Mouse (Mus musculus) gastrocnemius, postnatal 36 days (tissue): ENCODE measurements around the gene Blnk. TPM values are rescaled to one million over a fixed set of nuclear protein-coding genes. Genes with fewer than 3 reads are reported as not detected.
A peak's percentile ranks its signal among the peaks of the same experiment; 100 is the strongest.

Experiments used
- DNase-seq, 2 experiments: peaks; one replicate each; pipeline ENCODE4 v3.0.0; 2022
- intact Hi-C: fragments of 180-260 bp; cut with DNase I; formaldehyde crosslinking; loops from one replicate; pipeline ENCODE4 v1.15.1; 2025
- total RNA-seq, 2 experiments: library from RNA; stranded (reverse); gene quantifications; 2 replicates each; pipeline ENCODE4 v1.2.3; 2021

Gene Blnk
- total RNA-seq, 2 experiments from 2014 or later: 1.4 to 1.5 TPM

DNA sequence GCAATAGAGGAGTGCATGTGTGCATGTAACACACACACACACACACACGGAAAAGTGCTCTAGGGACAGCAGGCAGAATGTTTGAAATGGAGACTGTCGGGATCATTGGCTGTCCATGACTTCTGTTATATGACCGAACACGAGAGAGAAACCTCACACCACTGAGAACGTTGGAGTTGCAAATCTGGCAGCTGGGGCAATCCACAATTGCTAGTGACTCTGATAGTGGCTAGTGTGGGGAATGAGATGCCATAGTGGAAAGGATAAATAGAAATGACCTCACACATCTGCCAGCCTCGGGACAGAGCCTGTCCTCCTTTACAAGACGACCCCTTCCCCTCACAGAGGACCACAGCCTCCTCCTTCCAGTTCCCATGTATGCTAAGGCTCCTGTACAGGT is 23.6 kb downstream of the Blnk start:
- no peak for DNase-seq
- intact Hi-C loops: no loop called here

GRCm38 (mm10) chr19:40970301-40970700 is 24.0 kb downstream of the Blnk start:
- intact Hi-C loops: no loop called here
- no peak for DNase-seq

DNA sequence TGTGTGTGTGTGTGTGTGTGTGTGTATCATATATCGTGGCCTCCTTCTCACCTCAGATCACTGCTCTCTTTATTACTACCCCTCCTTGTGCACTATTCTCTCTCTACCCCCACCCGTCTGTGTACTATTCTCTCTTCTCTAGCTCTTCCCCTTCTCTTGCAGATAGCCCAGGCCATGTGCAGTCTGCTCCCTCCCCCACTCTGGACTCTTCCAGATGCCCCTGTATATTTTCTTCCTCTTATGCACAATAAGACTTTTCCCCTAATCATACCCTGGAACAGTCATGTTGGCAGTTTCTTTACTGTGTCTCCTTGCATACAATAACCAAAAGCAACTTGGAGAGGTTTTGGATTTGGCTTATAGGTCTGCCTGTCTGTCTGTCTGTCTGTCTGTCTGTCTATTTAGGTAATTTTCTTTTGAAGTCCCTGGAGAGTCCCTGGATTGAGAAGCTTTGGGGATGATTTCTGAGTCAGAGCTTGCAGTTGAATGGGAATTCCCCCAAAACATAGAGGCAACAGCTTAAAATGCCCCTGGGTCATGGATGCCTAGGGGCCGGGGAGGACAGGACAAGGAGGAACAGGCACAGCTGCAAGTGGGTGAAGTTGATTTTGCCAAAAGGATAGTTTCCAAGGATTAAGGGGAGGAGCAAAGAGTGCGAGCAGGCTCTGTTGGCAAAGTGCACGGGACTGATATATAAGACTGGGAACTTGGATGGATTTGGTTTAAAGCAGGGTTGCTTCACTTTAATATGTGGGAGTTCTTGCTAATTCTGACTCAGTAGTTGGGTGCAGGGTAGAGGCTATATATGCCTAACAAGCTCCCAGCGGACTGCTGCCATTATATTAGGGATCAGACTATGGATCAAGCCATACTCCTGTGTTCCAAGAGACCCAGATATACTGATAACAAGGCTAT is 29.1 kb downstream of the Blnk start:
- DNase-seq: no peak
- intact Hi-C loops: no loop called here

GRCm38 (mm10) chr19:40964367-40964891 is 29.9 kb downstream of the Blnk start:
- intact Hi-C loops: no loop called here
- no peak for DNase-seq

DNA sequence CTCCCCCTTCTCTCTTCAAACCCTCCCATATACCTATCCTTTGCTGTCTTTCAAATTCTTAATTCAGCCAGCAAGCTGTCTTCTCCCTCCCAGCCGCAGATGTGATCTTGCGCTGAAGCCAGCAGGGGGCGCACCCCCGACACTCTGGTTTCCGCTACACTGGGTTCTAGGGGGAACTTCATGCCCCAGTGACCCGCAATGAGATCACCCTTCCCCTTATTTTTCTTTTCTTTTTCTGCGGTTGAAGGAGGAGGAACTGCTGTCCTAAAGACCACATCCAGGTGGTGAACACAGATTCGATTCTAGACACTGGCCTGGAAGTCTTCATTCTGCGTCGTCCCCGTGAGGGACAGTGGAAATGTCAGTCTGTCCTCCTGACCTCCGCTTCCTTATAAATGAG is 31.3 kb downstream of the Blnk start:
- intact Hi-C loops: loop anchor here (1.0 kb wide), 1 partner anchor 53 kb away; no protein-coding TSS in a partner anchor
- peak; percentile 18 to 21 for DNase-seq

DNA sequence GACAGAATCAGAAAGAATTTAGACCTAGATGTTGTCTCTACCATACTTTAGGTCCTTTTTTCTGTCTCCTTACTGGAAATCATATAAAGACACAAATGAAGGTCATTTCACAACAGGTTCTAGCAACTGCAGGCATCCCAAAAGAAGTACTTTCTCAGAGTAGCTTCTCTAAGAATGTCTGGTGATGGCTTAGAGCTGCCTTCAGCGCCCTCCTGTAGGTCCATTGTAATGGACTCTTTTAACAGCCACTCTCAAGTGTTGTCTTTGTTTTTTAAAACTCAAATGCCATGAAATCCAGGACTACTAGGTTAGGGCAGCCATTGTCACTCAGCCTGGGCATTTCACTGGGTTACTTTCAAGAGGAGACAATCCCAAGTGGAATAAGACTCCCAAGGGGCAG is 35.4 kb downstream of the Blnk start:
- intact Hi-C loops: no loop called here

DNA sequence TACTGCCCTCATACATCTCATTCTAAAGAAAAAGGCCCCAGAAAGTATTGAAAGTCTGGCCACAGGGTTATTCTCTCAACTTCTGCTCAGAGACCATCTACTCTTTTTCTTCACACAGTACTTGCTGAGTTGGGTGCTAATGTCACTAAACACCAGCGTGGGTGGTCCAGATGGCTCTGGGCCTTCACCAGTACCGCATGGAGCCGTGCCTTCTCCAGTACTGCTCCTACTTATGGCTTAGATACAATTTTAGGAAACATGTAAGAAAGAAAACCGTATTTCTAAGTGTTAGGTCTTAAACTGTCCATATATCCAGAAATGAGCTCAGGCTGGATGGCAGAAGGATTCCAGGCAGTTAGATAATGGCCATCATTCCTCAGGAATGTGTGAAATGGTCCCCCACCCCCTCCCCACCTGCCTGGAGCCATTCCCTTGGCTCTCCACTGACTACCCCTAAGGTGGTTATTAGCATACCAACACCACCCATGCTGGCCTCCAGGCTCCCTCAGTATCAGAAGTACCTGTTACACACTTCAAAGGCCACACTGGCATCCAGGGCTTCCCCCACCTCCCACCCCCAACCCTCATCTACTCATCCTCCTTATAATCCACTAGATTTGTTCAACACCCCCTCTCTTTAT is 47.3 kb downstream of the Blnk start:
- intact Hi-C loops: no loop called here
- DNase-seq: no peak

More for the DNA sequence above, 35.4 kb downstream of the Blnk start:
- DNase-seq: no peak

- DNase-seq: no peak
- intact Hi-C loops: no loop called here
Measured at GRCm38 (mm10) chr19:40943552-40943951, 50.8 kb downstream of the Blnk start.

GRCm38 (mm10) chr19:40936038-40936437 is 58.3 kb downstream of the Blnk start:
- no peak for DNase-seq
- intact Hi-C loops: no loop called here

GRCm38 (mm10) chr19:40935376-40935775 is 59.0 kb downstream of the Blnk start:
- DNase-seq: no peak
- intact Hi-C loops: no loop called here

DNA sequence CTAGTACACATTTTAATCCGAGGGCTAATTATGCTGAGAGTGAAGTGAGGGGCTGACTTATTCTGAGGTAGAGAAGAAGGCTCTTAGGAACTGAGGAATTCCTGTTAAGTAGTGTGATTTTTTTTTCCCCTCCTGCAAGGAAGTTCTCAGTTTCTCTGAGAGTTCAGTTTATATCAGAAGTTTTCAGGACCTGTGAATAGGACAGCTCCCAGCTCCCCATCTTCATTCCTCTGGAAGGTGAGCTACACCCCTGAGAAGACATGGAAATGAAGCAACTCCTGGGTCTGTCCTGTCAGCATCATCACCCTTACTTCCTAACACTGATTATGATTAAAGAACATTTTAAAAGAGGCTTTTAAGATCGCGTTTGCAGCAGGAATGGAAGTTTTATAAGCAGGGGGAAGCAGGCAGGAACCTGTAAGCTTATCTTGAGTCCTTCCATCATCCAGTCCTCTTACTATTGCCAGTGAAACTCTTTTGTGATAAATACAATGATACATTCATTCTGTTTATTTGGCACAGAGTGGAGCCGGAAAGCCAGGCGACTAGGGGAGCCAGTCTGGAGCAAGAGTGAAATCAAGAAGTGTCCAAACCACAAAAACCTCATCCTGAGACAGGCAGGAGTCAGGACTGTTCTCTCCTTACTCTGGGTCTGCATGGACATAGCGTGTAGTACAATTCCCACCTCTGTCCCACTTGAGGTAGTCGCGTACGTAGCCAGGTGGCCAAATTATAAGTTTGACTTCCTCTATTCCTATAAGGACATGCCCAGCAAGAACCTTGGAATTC is 62.6 kb downstream of the Blnk start:
- no peak for DNase-seq
- intact Hi-C loops: no loop called here

DNA sequence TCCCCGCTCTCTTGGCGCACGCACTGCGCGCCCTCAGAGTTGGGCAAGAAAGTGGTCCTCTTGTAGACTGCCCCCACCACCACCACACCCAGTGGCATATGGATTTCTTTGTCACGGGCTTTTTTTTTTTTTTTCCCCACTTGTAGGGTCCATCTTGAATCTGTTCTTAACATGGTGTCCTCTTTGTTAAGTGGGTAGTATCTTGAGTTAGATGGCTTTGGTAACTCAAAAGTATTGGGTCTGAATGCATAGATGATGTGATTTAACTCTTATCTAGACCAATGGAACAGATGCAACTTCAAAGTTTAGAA is 99.0 kb downstream of the Blnk start:
- intact Hi-C loops: loop anchor here (2.0 kb wide), 1 partner anchor 23 kb away; no protein-coding TSS in a partner anchor

GRCm38 (mm10) chr19:40894519-40895392 is 99.6 kb downstream of the Blnk start, which contains the start of gene Zfp518a:
Gene Zfp518a (plus strand): TSS chr19:40894705.
- intact Hi-C loops: loop anchor here (2.0 kb wide), 1 partner anchor 22 kb away; no protein-coding TSS in a partner anchor
- DNase-seq: peak; percentile 72 to 94

More for the DNA sequence above, 99.0 kb downstream of the Blnk start:
- no peak for DNase-seq

GRCm38 (mm10) chr19:40894071-40894506 is 100.2 kb downstream of the Blnk start:
- no peak for DNase-seq
- intact Hi-C loops: loop anchor here (2.0 kb wide), 1 partner anchor 21 kb away; no protein-coding TSS in a partner anchor

DNA sequence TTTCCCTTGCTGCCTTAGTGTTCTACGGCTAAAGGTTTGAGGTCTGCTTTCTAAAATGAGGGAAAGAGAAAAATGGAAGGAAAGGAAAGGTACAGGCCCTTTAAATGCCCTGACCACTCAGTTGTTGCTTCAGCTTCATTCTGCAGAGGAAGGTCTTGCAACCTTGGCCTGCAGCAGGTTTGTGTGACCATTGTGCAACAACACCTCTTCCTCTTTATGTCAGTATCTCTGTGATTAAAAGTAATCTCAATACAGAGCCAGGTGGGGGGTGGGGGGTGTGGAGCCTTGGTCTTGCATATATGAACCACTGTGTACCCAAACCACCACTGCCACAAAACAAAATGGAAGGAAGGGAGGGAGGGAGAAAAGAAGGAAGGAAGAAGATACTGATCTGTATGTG is 105.4 kb downstream of the Blnk start:
- intact Hi-C loops: no loop called here
- DNase-seq: no peak

GRCm38 (mm10) chr19:40881700-40882099 is 112.6 kb downstream of the Blnk start:
- intact Hi-C loops: no loop called here
- no peak for DNase-seq
